Mouse (Mus musculus): Measurements from ENCODE around the gene Flrt2. TPM values are rescaled to one million over a fixed set of nuclear protein-coding genes. Genes with fewer than 3 reads are reported as not detected.

Flrt2 gene
- polyA plus RNA-seq, 1 experiment from 2014 or later: 28.1 TPM

DNA sequence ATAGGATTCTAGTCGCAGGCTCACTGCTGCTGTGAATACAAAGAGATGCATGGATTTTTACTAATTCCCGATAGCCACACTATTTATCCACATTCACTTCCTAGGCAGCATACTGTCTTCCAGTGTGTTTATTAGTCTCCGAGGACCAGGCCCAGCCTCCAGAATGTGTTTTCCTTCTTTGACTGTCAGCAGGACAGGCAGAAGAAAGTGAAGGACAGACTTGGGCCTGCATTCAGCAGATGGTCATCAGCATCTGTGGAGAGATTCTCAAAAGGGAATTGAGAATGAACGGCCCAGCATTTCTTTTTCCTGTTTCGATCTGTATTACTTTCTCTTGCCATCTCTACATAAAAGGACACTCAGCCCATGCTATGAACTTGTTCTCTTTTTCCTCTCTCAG lies 46.0 kb downstream of the Flrt2 start:
- H3K4me1 ChIP-seq: 0 out of 2 replicates have a peak, but pooled peaks cover 8% of the 10 kb centered on the region
- H3K36me3 ChIP-seq: no peaks in the 10 kb centered on the region; the same call in 1 of the 2 replicates
- H3K27ac ChIP-seq (replicated peaks): no peak overlapping the region
- no peak overlapping the region for H3K4me3 ChIP-seq (replicated peaks)
- H3K4me2 ChIP-seq (replicated peaks): no peak overlapping the region
- WGBS: 67% methylated on average over 5 of the region's 5 CpGs
- ATAC-seq (ENCODE audit: insufficient number of reproducible peaks, low FRiP score, low TSS enrichment, low read depth): no peak
- no peaks in the 10 kb centered on the region for H3K9me3 ChIP-seq (replicated peaks)
- no peak overlapping the region for H3K9ac ChIP-seq
- H3K27me3 ChIP-seq: no peaks in the 10 kb centered on the region

DNA sequence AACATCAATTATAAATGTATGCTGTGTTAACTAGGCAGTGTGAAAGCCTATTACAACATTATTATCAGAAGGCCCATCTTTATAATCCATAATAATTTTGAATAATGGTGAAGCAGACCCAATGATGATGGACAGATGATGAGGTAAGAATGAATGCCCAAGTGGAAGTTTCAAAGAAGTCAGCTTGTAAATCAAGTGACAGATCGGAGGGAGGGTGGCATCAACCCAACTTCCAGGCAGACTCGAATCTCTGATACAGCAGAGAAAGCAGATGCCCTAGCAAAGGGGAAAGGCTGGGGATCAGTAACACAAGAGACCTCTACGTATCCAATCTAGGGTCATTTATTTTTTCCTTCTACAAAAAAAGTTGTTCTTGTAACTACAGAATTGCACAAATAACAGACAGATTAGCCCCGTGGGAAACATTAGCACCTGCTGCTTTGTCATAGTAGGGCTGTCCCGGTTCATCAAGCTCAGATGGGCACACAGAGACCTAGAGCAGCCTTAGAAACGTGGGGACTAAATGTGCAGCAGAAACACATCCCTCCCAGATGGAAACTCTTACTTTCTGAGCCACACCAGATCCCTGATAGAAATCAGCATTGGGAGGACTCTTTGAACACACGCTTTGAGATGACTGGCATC lies 46.6 kb downstream of the Flrt2 start:
- H3K4me2 ChIP-seq (replicated peaks): no peak overlapping the region
- ATAC-seq (ENCODE audit: insufficient number of reproducible peaks, low FRiP score, low TSS enrichment, low read depth): no peak
- H3K27me3 ChIP-seq: no peaks in the 10 kb centered on the region
- 57% methylated on average over 7 of the region's 7 CpGs for WGBS
- H3K4me3 ChIP-seq (replicated peaks): no peak overlapping the region
- no peak overlapping the region for H3K27ac ChIP-seq (replicated peaks)
- H3K36me3 ChIP-seq: no peaks in the 10 kb centered on the region; the same call in 1 of the 2 replicates
- 0 out of 2 replicates have a peak, but pooled peaks cover 8% of the 10 kb centered on the region for H3K4me1 ChIP-seq
- no peak overlapping the region for H3K9ac ChIP-seq
- no peaks in the 10 kb centered on the region for H3K9me3 ChIP-seq (replicated peaks)

DNA sequence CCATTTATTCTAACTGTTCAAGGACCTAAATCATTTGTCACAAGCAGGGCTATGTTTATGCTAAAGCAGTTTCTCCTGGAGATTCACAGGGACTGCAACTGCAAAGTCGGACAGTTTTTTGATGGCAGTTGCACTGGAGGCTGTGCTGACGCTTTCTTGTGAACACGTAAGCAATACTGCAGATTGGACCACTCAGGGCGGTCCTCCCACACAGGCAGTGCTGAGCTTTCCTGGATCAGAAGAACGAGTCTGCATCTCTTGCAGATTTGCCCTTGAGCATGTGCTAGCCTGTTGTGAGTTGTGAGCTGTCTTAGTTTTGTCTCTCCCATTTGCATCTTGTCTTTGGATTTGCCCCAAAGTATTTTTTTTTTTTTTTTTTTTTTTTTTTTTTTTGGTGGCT lies 47.7 kb downstream of the Flrt2 start:
- no peak for ATAC-seq (ENCODE audit: insufficient number of reproducible peaks, low FRiP score, low TSS enrichment, low read depth)
- Histone ChIP-seq H3K27me3 (no peaks in the 10 kb centered on the region), H3K9ac (no peak overlapping the region), H3K36me3 (no peaks in the 10 kb centered on the region; the same call in 1 of the 2 replicates), H3K4me1 (peaks cover 11% of the 10 kb centered on the region; the same call in 1 of the 2 replicates), H3K27ac (replicated peaks) (no peak overlapping the region), H3K4me2 (replicated peaks) (no peak overlapping the region), H3K4me3 (replicated peaks) (no peak overlapping the region), H3K9me3 (replicated peaks) (no peaks in the 10 kb centered on the region)
- 61% methylated on average over 5 of the region's 5 CpGs for WGBS

DNA sequence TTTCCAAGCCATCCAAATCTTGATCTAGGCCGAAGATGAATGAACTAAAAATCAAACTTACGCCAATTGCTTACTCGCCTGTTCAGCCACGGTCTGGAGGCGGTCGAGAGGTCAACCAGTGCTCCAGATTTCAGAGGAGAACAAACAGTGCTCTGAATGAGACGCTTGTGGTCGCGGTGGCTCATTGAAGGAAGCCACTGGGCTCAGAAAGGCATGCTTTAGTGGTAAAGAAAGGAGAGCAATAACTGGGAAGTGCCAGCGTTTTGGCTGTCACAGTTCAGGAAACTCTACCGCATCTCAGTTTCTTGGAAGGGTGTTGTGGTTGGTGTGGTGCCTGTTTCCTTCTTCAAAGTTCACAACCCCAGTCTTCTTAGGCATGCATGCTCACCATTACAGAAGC lies 49.3 kb downstream of the Flrt2 start:
- Histone ChIP-seq H3K4me1 (peaks cover 7% of the 10 kb centered on the region; the same call in 1 of the 2 replicates), H3K27me3 (no peaks in the 10 kb centered on the region), H3K27ac (replicated peaks) (no peak overlapping the region), H3K4me3 (replicated peaks) (no peak overlapping the region), H3K36me3 (no peaks in the 10 kb centered on the region; the same call in 1 of the 2 replicates), H3K9me3 (replicated peaks) (no peaks in the 10 kb centered on the region), H3K4me2 (replicated peaks) (no peak overlapping the region), H3K9ac (no peak overlapping the region)
- 61% methylated on average over 11 of the region's 11 CpGs for WGBS
- peak; percentile 63; the same call in 1 of the 2 replicates for ATAC-seq (ENCODE audit: insufficient number of reproducible peaks, low FRiP score, low TSS enrichment, low read depth)

DNA sequence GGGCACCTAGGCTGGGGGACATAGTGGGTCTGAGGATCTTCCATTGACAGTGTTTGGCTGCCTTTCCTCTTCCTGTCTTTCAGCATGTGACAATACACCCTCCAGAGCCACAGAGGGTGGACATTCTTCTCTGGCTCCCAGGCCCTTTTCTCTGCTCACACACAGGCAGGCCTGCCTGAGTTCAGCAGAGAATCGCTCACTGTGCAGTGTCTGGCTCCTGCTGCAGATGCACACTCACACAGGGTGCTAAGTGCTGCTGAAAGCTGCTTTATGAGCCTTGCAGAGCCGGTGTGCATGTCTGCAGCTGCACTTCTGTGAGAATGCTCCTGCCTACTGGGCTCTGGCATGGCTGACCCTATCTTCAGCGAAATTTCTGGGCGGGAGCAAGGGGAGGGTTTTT lies 52.3 kb downstream of the Flrt2 start:
- H3K36me3 ChIP-seq: no peaks in the 10 kb centered on the region; the same call in 1 of the 2 replicates
- no peak for ATAC-seq (ENCODE audit: insufficient number of reproducible peaks, low FRiP score, low TSS enrichment, low read depth)
- H3K9ac ChIP-seq: no peak overlapping the region
- 65% methylated on average over 4 of the region's 4 CpGs for WGBS
- H3K9me3 ChIP-seq (replicated peaks): no peaks in the 10 kb centered on the region
- no peak overlapping the region for H3K27ac ChIP-seq (replicated peaks)
- H3K4me3 ChIP-seq (replicated peaks): no peak overlapping the region
- H3K4me2 ChIP-seq (replicated peaks): no peak overlapping the region
- H3K27me3 ChIP-seq: no peaks in the 10 kb centered on the region
- H3K4me1 ChIP-seq: peaks cover 7% of the 10 kb centered on the region; the same call in 1 of the 2 replicates

DNA sequence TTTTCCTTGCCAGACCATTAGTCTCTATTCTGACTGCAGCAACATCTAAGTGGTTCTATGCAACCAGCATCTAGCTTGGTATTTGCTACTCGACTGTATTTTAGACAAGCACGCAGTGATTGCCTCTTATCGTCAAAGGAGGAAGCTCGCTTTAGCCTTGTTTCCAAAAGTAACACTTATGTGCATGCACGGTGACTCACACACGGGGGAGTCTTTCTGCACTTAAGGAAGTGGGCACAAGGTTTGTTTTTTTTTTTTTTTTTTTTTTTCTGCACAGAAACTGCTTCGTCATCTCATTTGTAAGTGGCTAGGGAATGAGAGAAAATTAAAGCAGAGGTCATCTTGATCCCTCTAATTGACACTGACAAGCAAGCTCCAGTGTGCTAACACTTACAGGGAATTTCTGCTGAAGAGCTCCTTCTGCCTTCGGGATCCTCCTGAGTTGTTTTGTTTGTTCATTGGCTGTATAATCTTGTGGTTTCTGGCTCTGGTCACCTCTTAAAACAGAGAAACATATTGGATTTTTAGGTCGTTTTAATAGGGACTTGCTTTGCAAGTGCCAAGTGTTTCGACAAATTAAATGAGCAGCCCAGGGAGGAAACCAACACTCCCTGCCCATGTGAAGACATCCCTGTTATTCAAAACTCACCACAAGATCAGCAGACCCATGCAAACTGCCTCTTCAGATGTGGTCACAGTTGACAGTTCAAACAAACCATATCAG lies 55.0 kb downstream of the Flrt2 start:
- Histone ChIP-seq H3K27me3 (no peaks in the 10 kb centered on the region), H3K9ac (no peak overlapping the region), H3K4me2 (replicated peaks) (no peak overlapping the region), H3K9me3 (replicated peaks) (no peaks in the 10 kb centered on the region), H3K4me1 (peaks cover 4% of the 10 kb centered on the region; the same call in 1 of the 2 replicates), H3K27ac (replicated peaks) (no peak overlapping the region), H3K36me3 (no peaks in the 10 kb centered on the region), H3K4me3 (replicated peaks) (no peak overlapping the region)
- ATAC-seq (ENCODE audit: insufficient number of reproducible peaks, low FRiP score, low TSS enrichment, low read depth): no peak
- WGBS: 29% methylated on average over 10 of the region's 10 CpGs

DNA sequence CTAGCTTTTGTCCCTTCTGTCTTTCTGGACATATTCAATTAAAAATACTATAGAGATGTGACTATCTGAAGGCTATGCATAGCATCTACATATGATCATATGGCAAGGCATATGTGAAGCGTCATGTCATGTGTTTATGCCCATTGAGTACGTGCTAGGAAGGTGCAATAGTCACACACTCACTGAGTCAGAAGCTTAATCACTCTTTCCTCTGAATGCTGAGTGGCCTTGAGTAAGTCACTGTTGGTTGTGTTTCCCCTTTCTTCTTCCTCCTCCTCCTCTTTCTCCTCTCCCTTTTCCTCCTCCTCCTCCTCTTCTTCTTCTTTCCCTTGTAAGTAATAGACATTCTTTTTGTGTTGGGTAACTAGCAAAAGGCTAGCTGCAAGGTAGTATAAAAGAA lies 56.7 kb downstream of the Flrt2 start:
- Histone ChIP-seq H3K4me3 (replicated peaks) (no peak overlapping the region), H3K36me3 (no peaks in the 10 kb centered on the region), H3K9ac (no peak overlapping the region), H3K27ac (replicated peaks) (no peak overlapping the region), H3K9me3 (replicated peaks) (no peaks in the 10 kb centered on the region), H3K4me2 (replicated peaks) (no peak overlapping the region), H3K4me1 (peaks cover 4% of the 10 kb centered on the region; the same call in 1 of the 2 replicates), H3K27me3 (no peaks in the 10 kb centered on the region)
- WGBS: 96% methylated on average over 2 of the region's 2 CpGs
- no peak for ATAC-seq (ENCODE audit: insufficient number of reproducible peaks, low FRiP score, low TSS enrichment, low read depth)

DNA sequence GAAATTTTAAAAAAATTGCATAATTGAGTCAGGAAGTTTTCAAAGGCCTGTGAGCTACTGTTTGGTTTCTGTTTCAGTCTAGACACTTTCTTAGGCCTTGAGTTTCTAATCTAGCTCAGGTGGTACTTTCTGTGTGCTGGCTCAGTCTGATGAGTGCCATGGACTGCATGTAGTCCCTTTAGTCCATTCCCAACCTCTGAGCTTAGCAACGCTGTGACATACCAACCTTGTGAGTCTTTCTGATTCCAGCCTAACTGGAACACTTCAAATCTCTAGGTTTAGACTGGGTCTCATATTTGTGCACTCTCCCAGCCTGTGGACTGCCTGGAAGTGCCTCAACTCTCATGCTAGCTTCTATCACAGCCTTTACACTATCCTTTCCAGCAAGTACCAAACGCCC lies 57.2 kb downstream of the Flrt2 start:
- H3K27ac ChIP-seq (replicated peaks): no peak overlapping the region
- 82% methylated on average over 2 of the region's 2 CpGs for WGBS
- H3K4me3 ChIP-seq (replicated peaks): no peak overlapping the region
- H3K4me1 ChIP-seq: peaks cover 4% of the 10 kb centered on the region; the same call in 1 of the 2 replicates
- H3K9me3 ChIP-seq (replicated peaks): no peaks in the 10 kb centered on the region
- H3K9ac ChIP-seq: no peak overlapping the region
- no peaks in the 10 kb centered on the region for H3K36me3 ChIP-seq
- no peaks in the 10 kb centered on the region for H3K27me3 ChIP-seq
- no peak for ATAC-seq (ENCODE audit: insufficient number of reproducible peaks, low FRiP score, low TSS enrichment, low read depth)
- no peak overlapping the region for H3K4me2 ChIP-seq (replicated peaks)

DNA sequence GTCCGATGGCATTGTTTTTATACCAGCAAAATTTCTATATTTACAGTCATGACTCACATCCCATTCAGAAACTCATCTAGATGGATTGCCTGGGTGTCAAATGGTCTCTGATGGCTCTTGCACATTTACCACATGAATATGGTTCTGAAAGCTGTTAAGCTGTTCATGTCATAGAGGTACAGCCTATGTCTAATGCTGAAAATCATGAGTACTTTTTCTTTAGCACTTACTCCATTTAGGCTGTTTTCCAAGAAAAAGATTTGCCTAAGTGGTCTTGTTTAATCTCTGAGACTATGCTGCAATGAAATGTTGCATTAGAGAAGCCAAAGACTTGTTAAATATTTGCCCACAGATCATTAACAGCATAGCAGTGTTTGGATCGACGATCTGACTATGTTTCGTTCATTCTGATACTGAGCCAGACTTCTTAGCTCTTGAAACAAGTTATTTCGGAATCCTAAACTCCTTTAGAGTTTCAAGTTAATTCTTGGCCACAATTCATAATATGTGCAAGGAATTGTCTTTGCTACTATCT lies 67.3 kb downstream of the Flrt2 start:
- no peaks in the 10 kb centered on the region for H3K36me3 ChIP-seq
- no peaks in the 10 kb centered on the region for H3K27me3 ChIP-seq
- H3K9me3 ChIP-seq (replicated peaks): no peaks in the 10 kb centered on the region
- 89% methylated on average over 5 of the region's 5 CpGs for WGBS
- H3K27ac ChIP-seq (replicated peaks): no peak overlapping the region
- H3K4me1 ChIP-seq: no peaks in the 10 kb centered on the region
- ATAC-seq (ENCODE audit: insufficient number of reproducible peaks, low FRiP score, low TSS enrichment, low read depth): no peak
- H3K9ac ChIP-seq: no peak overlapping the region
- no peak overlapping the region for H3K4me2 ChIP-seq (replicated peaks)
- H3K4me3 ChIP-seq (replicated peaks): no peak overlapping the region

DNA sequence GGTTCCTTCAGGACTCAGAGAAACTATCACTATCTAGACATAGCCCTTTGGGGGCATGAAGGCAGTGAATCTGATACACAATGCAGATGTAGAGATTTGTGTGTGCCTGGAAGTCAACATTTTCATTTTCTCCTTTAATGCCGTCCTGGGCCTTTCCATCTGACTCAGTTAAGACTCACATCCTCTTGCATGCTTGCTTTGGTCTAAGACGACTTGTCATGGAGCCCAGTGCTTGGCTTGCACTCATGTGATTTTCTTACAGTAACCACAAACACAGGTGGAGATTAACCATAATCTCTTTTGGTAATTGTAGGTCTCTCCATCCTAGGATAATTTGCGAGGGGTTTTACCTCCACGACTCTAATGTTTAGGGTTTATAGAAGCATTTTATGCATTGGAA lies 73.2 kb downstream of the Flrt2 start:
- Histone ChIP-seq H3K36me3 (no peaks in the 10 kb centered on the region), H3K4me1 (no peaks in the 10 kb centered on the region), H3K9me3 (replicated peaks) (no peaks in the 10 kb centered on the region), H3K27me3 (no peaks in the 10 kb centered on the region), H3K9ac (no peak overlapping the region), H3K4me3 (replicated peaks) (no peak overlapping the region), H3K4me2 (replicated peaks) (no peak overlapping the region), H3K27ac (replicated peaks) (no peak overlapping the region)
- WGBS: 57% methylated on average over 4 of the region's 4 CpGs
- no peak for ATAC-seq (ENCODE audit: insufficient number of reproducible peaks, low FRiP score, low TSS enrichment, low read depth)

DNA sequence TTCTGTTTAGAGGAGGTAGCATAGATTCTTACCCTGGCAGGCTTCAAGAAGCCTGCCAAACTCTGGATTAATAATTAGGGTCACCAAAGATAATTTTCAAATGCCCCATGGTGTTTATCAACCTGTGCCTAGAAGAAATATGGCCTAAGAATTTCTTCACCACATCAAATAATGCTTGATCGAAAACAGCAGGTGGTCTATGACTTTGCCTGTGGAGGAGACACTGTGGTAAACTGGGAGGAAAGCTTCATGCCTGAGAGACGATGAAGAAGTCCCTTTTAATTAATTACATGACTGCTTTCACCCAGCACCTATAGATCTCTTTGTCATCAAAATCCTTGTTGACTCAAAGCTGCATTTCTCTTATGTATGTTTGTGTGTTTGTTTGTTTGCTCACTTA lies 77.0 kb downstream of the Flrt2 start:
- Histone ChIP-seq H3K36me3 (no peaks in the 10 kb centered on the region), H3K27me3 (no peaks in the 10 kb centered on the region), H3K4me2 (replicated peaks) (no peak overlapping the region), H3K4me1 (no peaks in the 10 kb centered on the region), H3K4me3 (replicated peaks) (no peak overlapping the region), H3K9me3 (replicated peaks) (no peaks in the 10 kb centered on the region), H3K9ac (no peak overlapping the region), H3K27ac (replicated peaks) (no peak overlapping the region)
- 67% methylated on average over 2 of the region's 2 CpGs for WGBS
- no peak for ATAC-seq (ENCODE audit: insufficient number of reproducible peaks, low FRiP score, low TSS enrichment, low read depth)
